Mouse (Mus musculus) heart, postnatal 0 days (tissue): ENCODE data around the gene Timp3.

Experiments
- CTCF ChIP-seq: IDR thresholded peaks from 2 replicates; pipeline ENCODE4 v1.5.1; 2016; ENCODE audit warnings: antibody characterized with exemption, control low read depth, low read depth
- EP300 ChIP-seq: IDR thresholded peaks from 2 replicates; pipeline ENCODE4 v1.6.1; 2016; ENCODE audit warnings: antibody characterized with exemption, low read depth

DNA sequence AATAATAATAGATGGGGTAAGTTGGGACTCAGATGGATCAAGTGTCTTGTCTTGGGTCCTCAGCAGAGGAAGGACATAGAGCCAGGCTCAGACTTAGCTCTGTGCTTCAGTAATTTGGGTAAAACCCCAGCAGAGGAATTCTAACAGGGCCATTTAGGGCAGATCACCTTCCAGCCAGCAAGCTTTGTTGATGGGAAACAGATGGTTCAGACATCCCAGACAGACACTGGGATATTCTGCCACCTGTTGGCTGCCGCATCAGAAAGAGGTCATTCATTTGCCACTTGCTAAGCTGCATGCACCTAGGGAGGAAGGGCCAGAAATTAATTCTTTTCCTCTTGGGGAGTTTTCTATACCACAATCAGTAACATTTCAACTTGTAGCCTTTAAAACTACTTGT lies 21.8 kb downstream of the Timp3 start:
- TF ChIP-seq CTCF, result 0 out of 2 replicates have a peak, but pooled peaks have one; percentile 15
- no peak for TF ChIP-seq EP300
